Mouse (Mus musculus) myocyte (in vitro differentiated cells): ENCODE results near the gene Lime1. TPM values are rescaled to one million over a fixed set of nuclear protein-coding genes. Genes with fewer than 3 reads are reported as not detected.

ENCODE experiments used
- H3K27me3 ChIP-seq: one replicate; pipeline ENCODE4 v1.6.1; 2011; ENCODE audit not compliant: control insufficient read depth, insufficient read depth, insufficient read length
- H3K36me3 ChIP-seq: one replicate; pipeline ENCODE4 v1.6.1; 2011; ENCODE audit not compliant: control insufficient read depth, insufficient read depth
- H3K4me2 ChIP-seq: one replicate; pipeline ENCODE4 v1.6.1; 2011; ENCODE audit warnings: low read depth, control low read depth
- H3K4me3 ChIP-seq: one replicate; pipeline ENCODE4 v1.5.1; 2011; ENCODE audit warnings: mild to moderate bottlenecking, control low read depth, moderate library complexity
- H3K79me2 ChIP-seq: one replicate; pipeline ENCODE4 v1.6.1; 2011; ENCODE audit not compliant: control insufficient read depth, insufficient read depth
- H3ac ChIP-seq: one replicate; pipeline ENCODE4 v1.6.1; 2011; ENCODE audit not compliant: control insufficient read depth, insufficient read length
- CEBPB ChIP-seq: IDR thresholded peaks from 2 replicates; pipeline ENCODE4 v1.6.1; 2011; ENCODE audit warnings: mild to moderate bottlenecking, moderate library complexity; ENCODE audit not compliant: poor library complexity, insufficient read depth, severe bottlenecking
- E2F4 ChIP-seq: IDR thresholded peaks from one replicate; pipeline ENCODE4 v1.6.1; 2011; ENCODE audit warnings: mild to moderate bottlenecking, control low read depth, moderate library complexity; ENCODE audit not compliant: insufficient read depth
- MAX ChIP-seq: IDR thresholded peaks from one replicate; pipeline ENCODE4 v1.6.1; 2011; ENCODE audit warnings: low read depth, mild to moderate bottlenecking, control low read depth
- MYOD1 ChIP-seq, 3 experiments: IDR thresholded peaks; one replicate each; pipeline ENCODE4 v1.6.1; 2011; ENCODE audit warnings: control low read depth in 2 of 3, low read depth in 2 of 3, mild to moderate bottlenecking in 2 of 3, moderate library complexity in 1 of 3; ENCODE audit not compliant: insufficient read length in 2 of 3, control insufficient read depth in 1 of 3
- MYOG ChIP-seq, 3 experiments: IDR thresholded peaks; one replicate each; pipeline ENCODE4 v1.6.1; 2011; ENCODE audit warnings: control low read depth in 2 of 3, low read depth in 2 of 3, mild to moderate bottlenecking in 2 of 3; ENCODE audit not compliant: insufficient read length in 2 of 3, control insufficient read depth in 1 of 3, insufficient read depth in 1 of 3
- POLR2A ChIP-seq: IDR thresholded peaks from one replicate; pipeline ENCODE4 v1.6.1; 2011; ENCODE audit warnings: low read depth, mild to moderate bottlenecking, control low read depth, moderate library complexity; ENCODE audit not compliant: insufficient read length
- POLR2AphosphoS2 ChIP-seq: IDR thresholded peaks from one replicate; pipeline ENCODE4 v1.6.1; 2011; ENCODE audit warnings: low read depth, control low read depth; ENCODE audit not compliant: insufficient read length
- REST ChIP-seq: IDR thresholded peaks from one replicate; pipeline ENCODE4 v1.6.1; 2011; ENCODE audit warnings: mild to moderate bottlenecking, control low read depth, moderate library complexity; ENCODE audit not compliant: insufficient read depth, insufficient read length
- SRF ChIP-seq: IDR thresholded peaks from one replicate; pipeline ENCODE4 v1.6.1; 2011; ENCODE audit warnings: low read depth; ENCODE audit not compliant: control insufficient read depth, insufficient read length
- TCF12 ChIP-seq: IDR thresholded peaks from one replicate; pipeline ENCODE4 v1.6.1; 2011; ENCODE audit warnings: mild to moderate bottlenecking, control low read depth; ENCODE audit not compliant: poor library complexity, insufficient read depth, severe bottlenecking
- TCF3 ChIP-seq: IDR thresholded peaks from one replicate; pipeline ENCODE4 v1.6.1; 2011; ENCODE audit warnings: low read depth, control low read depth; ENCODE audit not compliant: insufficient read length
- USF1 ChIP-seq: IDR thresholded peaks from one replicate; pipeline ENCODE4 v1.6.1; 2011; ENCODE audit warnings: low read depth, mild to moderate bottlenecking, control low read depth, moderate library complexity
- polyA plus RNA-seq: library from polyadenylated mRNA; unstranded; fragments of >200 nt; fragmentation: generic; extraction: Trizol; gene quantifications from one replicate; pipeline ENCODE4 v1.2.1, GENCODE M21; 2012; ENCODE audit warnings: missing spikeins

The Lime1 gene
- polyA plus RNA-seq, 1 experiment: 8.2 TPM

DNA sequence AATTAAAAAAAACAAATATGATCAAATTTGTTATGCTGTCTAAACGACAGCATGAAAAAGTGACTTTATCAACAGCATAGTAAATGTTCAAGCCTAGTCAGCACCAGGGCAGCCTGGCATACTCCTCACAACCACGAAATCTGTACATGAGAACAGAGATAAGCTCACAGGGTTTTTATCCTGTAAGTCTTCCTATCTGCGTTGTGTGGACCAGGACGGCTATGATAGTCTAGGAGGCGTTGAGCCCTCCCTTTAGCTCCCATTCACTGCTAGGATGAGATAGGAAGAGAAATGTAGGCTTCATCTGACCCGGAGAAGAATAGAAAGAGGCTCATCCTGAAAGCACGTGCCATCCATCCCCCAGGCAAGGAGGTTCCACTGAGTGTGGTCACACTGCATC lies 39.5 kb downstream of the Lime1 start:
- Histone ChIP-seq H3K27me3 (no peaks in the 10 kb centered on the region), H3K36me3 (no peaks in the 10 kb centered on the region), H3ac (no peak overlapping the region), H3K79me2 (no peaks in the 10 kb centered on the region), H3K4me3 (no peak overlapping the region), H3K4me2 (no peak overlapping the region)
- TF ChIP-seq TCF12: no peak
- no peak for TF ChIP-seq TCF3
- no peak for TF ChIP-seq MYOG (IDR thresholded peaks at IDR 0.05; ENCODE audit: control insufficient read depth in 1 of 3, insufficient read depth in 1 of 3, insufficient read length in 2 of 3, low read depth in 2 of 3)
- no peak for TF ChIP-seq E2F4
- TF ChIP-seq MYOD1 (IDR thresholded peaks at IDR 0.05; ENCODE audit: control insufficient read depth in 1 of 3, insufficient read length in 2 of 3, low read depth in 2 of 3): no peak
- no peak for TF ChIP-seq CEBPB
- no peak for TF ChIP-seq REST
- no peak for TF ChIP-seq SRF
- TF ChIP-seq POLR2AphosphoS2: no peak
- no peak for TF ChIP-seq POLR2A
- no peak for TF ChIP-seq MAX
- no peak for TF ChIP-seq USF1

DNA sequence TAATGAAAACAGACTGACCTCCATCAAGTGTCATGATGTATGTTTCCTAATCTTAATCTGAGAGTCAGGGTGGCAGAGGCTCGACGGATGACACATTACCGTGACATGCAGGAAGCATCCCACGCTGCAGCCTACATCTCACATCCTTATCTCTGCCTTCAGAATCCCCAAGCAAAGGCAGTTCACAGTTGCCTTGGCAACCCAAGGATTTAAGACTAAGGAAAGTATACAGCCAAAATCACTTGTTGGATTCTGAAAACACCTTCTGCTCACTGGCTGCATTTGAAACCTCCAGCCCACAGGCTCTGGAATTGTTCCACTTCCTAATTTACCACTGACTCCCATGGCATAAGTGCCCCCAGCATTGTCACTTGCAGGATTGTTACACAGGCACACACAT lies 40.5 kb downstream of the Lime1 start:
- no peak overlapping the region for H3K4me3 ChIP-seq
- TF ChIP-seq CEBPB: no peak
- TF ChIP-seq POLR2AphosphoS2: no peak
- no peak for TF ChIP-seq USF1
- TF ChIP-seq POLR2A: no peak
- no peak for TF ChIP-seq TCF12
- TF ChIP-seq TCF3: no peak
- TF ChIP-seq SRF: no peak
- TF ChIP-seq MYOD1 (IDR thresholded peaks at IDR 0.05; ENCODE audit: control insufficient read depth in 1 of 3, insufficient read length in 2 of 3, low read depth in 2 of 3): no peak
- TF ChIP-seq REST: no peak
- no peak for TF ChIP-seq MYOG (IDR thresholded peaks at IDR 0.05; ENCODE audit: control insufficient read depth in 1 of 3, insufficient read depth in 1 of 3, insufficient read length in 2 of 3, low read depth in 2 of 3)
- no peak for TF ChIP-seq MAX
- TF ChIP-seq E2F4: no peak
- no peaks in the 10 kb centered on the region for H3K36me3 ChIP-seq
- H3K79me2 ChIP-seq: no peaks in the 10 kb centered on the region
- no peaks in the 10 kb centered on the region for H3K27me3 ChIP-seq
- no peak overlapping the region for H3K4me2 ChIP-seq
- H3ac ChIP-seq: no peak overlapping the region

DNA sequence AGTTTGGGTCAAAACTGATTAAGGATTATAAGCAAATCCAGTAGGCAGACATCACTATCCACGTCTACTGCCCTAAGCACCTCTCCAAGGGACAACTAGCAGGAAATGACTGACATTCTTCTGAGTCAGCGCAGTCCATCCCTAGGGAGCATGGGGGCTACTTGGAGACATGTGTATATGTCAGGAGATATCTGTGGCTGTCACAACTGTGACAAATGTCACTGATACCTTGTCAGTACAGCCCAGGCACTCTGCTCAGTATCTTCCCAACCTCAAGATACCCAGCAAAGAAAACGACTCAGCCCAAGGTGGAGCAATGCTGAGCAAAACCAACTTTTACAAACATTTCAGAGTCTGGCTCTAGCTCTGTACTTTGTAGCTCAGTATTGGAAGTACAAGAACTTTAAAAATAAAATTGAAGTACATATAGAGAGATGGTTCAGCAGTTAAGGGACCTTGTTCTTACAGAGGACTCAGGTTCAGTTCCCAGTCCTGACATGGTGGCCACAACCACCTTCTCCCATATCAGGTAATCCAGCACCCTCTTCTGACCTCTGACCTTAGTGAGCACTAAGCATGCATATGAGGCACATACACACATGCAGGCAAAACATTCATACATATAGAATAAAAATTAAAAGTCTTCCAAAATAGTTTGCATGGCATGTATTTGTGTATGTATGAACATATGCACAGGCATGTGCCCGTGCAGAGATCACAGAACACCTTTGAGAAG lies 41.2 kb downstream of the Lime1 start:
- no peak overlapping the region for H3ac ChIP-seq
- no peaks in the 10 kb centered on the region for H3K27me3 ChIP-seq
- no peak overlapping the region for H3K4me2 ChIP-seq
- no peak for TF ChIP-seq REST
- no peak for TF ChIP-seq TCF3
- TF ChIP-seq MYOD1 (IDR thresholded peaks at IDR 0.05; ENCODE audit: control insufficient read depth in 1 of 3, insufficient read length in 2 of 3, low read depth in 2 of 3): no peak
- H3K36me3 ChIP-seq: no peaks in the 10 kb centered on the region
- no peaks in the 10 kb centered on the region for H3K79me2 ChIP-seq
- H3K4me3 ChIP-seq: no peak overlapping the region

DNA sequence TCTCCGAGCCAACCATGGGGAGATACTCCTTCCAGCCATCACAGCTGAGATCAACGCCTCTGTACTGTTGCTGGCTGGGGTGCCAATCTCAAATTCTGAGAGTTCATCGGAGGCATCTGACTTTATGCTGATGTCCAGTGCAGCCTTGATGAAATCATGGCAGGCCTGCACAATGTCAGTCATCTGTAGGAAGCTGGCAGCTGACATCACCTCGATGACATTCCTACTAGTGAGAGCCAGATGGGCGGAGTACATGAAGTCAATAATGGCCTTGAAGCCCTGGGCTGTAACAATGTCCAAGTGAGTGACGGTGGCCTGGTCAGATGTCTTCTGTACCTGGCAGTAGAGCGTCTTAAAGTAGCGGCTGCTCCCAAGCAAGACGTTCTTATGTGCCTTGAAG lies 44.0 kb downstream of the Lime1 start:
- Histone ChIP-seq H3K4me3 (no peak overlapping the region), H3K4me2 (no peak overlapping the region), H3K36me3 (no peaks in the 10 kb centered on the region), H3K27me3 (peaks cover 4% of the 10 kb centered on the region), H3ac (no peak overlapping the region), H3K79me2 (no peaks in the 10 kb centered on the region)
- no peak for TF ChIP-seq TCF3
- TF ChIP-seq USF1: no peak
- TF ChIP-seq MYOD1 (IDR thresholded peaks at IDR 0.05; ENCODE audit: control insufficient read depth in 1 of 3, insufficient read length in 2 of 3, low read depth in 2 of 3): no peak
- TF ChIP-seq REST: no peak
- TF ChIP-seq POLR2AphosphoS2: no peak
- no peak for TF ChIP-seq POLR2A
- no peak for TF ChIP-seq CEBPB
- TF ChIP-seq E2F4: no peak
- TF ChIP-seq TCF12: no peak
- TF ChIP-seq SRF: no peak
- TF ChIP-seq MAX: no peak

Other genes with a start within 250 kb of the Lime1 start
- gene Kcnq2, start 244.8 kb upstream of the Lime1 start, polyA plus RNA-seq: not detected
- 0.60 TPM for gene Eef1a2, start 223.1 kb upstream of the Lime1 start, polyA plus RNA-seq
- 43.4 TPM for gene Ppdpf, start 192.8 kb upstream of the Lime1 start, polyA plus RNA-seq
- 0.01 TPM for gene Ptk6, start 177.3 kb upstream of the Lime1 start, polyA plus RNA-seq
- not detected for gene Srms, start 166.9 kb upstream of the Lime1 start, polyA plus RNA-seq
- not detected for gene Fndc11, start 160.1 kb upstream of the Lime1 start, polyA plus RNA-seq
- gene Helz2, start 138.1 kb upstream of the Lime1 start, polyA plus RNA-seq: 4.6 TPM
- gene Gmeb2, start 92.0 kb upstream of the Lime1 start, polyA plus RNA-seq: 11.0 TPM
- gene Stmn3, start 65.6 kb upstream of the Lime1 start, polyA plus RNA-seq: 0.07 TPM
- gene Rtel1, start 60.3 kb upstream of the Lime1 start, polyA plus RNA-seq: 23.6 TPM
- gene Zgpat, start 15.2 kb upstream of the Lime1 start, polyA plus RNA-seq: 21.7 TPM
- 48.8 TPM for gene Arfrp1, start 14.7 kb upstream of the Lime1 start, polyA plus RNA-seq
- gene Zbtb46, start 79.3 kb downstream of the Lime1 start, polyA plus RNA-seq: 1.3 TPM
- 0.06 TPM for gene Abhd16b, start 113.1 kb downstream of the Lime1 start, polyA plus RNA-seq
- 108 TPM for gene Tpd52l2, start 117.1 kb downstream of the Lime1 start, polyA plus RNA-seq
- 67.7 TPM for gene Dnajc5, start 140.4 kb downstream of the Lime1 start, polyA plus RNA-seq
- 53.4 TPM for gene Uckl1, start 204.8 kb downstream of the Lime1 start, polyA plus RNA-seq
- 46.0 TPM for gene Prpf6, start 211.8 kb downstream of the Lime1 start, polyA plus RNA-seq
- 7.0 TPM for gene Zfp512b, start 212.7 kb downstream of the Lime1 start, polyA plus RNA-seq
- 0.67 TPM for gene Samd10, start 219.1 kb downstream of the Lime1 start, polyA plus RNA-seq